Mouse (Mus musculus) lung, postnatal 0 days (tissue): Measurements from ENCODE around the gene Tsc2.

Source experiments
- CTCF ChIP-seq: IDR thresholded peaks from 2 replicates; pipeline ENCODE4 v1.5.1; 2016; ENCODE audit warnings: antibody characterized with exemption, mild to moderate bottlenecking
- EP300 ChIP-seq: IDR thresholded peaks from 2 replicates; pipeline ENCODE4 v1.6.1; 2016; ENCODE audit warnings: antibody characterized with exemption, mild to moderate bottlenecking, control low read depth

DNA sequence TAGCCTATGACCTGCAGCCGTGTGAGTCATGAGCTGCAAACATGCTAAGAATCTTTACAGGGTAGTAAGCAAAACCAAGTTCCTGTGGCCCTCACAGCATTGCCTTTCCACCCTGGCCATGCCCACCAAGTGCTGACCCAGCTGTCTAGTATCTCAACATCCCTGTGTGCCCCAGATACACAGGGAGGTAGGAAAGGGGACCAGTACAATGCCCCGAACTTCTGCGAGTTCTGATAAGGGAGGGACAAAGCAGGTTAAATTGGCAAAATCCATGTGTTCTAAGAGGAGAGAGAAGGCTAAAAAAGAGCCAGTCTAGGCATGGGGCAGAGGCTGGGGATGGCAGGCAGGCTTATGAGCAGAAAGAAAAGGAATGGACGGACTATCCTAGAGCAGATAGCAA lies 24.1 kb downstream of the Tsc2 start:
- TF ChIP-seq CTCF (no peak), EP300 (no peak)
